Mouse (Mus musculus): ENCODE data around the gene Elavl3.

- TF ChIP-seq GATA1 (IDR thresholded peaks at IDR 0.05; ENCODE audit: low read length): no peak
- no peak for TF ChIP-seq TAL1 (IDR thresholded peaks at IDR 0.05; ENCODE audit: low read length)
These were observed 40.8 kb downstream of the Elavl3 start for GRCm38 (mm10) chr9:22011055-22011454.
